Mouse (Mus musculus): ENCODE data around the gene Psmb7.

Gene Psmb7

GRCm38 (mm10) chr2:38594874-38595273 is 49.0 kb downstream of the Psmb7 start:
- no peak for DNase-seq (ENCODE audit: low read depth, low spot score)

- peak; percentile 45 for DNase-seq (ENCODE audit: low read depth, low spot score)
Measured at GRCm38 (mm10) chr2:38591751-38592459, 52.0 kb downstream of the Psmb7 start.

- DNase-seq (ENCODE audit: low read depth, low spot score), result no peak
Measured at GRCm38 (mm10) chr2:38586733-38587132, 57.2 kb downstream of the Psmb7 start.

- DNase-seq (ENCODE audit: low read depth, low spot score), result no peak
Measured at GRCm38 (mm10) chr2:38585379-38585736, 58.5 kb downstream of the Psmb7 start.

DNA sequence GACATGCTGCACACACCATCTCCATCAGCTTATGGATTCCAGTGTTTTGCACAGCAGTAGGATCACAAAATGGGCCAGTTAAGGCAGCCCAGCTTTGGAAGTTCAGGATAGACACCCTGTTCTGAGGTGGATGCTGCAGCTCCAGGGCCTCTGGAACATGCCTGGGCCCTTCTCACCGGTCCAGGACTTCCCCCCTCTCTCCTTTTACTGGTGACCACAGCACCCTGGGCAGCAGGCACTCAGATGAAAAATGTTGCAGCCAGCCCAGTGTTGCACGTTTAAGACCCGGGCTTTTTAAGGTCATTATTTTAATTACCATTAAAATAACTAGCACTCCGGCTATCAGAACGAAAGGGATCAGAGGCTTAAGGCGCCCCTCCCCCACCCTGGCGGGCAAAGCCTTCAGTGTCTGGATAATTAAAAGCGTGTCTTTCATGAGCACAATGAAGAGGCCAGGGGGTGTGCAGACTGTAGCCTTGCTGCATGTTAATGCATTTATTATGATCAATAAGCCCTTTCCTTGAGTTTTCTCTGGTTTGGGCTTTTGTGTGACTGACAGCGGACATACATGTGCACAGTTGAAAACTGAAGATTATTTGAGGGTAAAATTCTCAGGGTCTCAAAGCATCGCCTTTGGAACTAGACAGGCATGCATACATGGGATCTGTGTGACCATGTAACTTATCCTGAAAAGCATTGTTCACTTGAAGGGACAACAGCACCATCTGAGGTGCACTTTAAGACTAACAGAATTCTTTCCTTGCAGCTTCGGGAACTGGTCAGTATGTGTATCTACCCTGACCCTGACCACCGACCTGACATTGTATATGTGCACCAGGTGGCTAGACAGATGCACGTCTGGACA is 59.1 kb downstream of the Psmb7 start:
- DNase-seq (ENCODE audit: low read depth, low spot score), result no peak

GRCm38 (mm10) chr2:38583982-38584381 is 59.9 kb downstream of the Psmb7 start:
- no peak for DNase-seq (ENCODE audit: low read depth, low spot score)

DNA sequence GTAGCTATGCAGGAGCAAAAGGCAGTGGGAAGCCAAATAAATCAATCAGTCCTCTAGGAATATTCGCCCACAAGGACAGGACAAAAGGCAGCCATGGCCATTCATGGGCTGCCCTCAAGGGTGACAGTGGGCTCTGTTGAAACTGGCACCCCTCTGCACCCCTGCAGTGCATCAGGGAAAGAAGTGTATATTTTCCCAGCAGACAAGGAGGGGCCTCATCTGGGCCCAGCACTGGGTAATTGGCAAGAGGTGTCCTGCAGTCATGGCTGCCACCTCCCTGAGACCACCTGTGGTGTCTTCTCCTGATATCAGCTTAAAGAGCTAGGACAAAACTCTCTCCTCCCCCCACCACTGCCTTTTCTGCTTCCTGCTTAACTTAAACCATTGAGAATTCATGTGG is 64.4 kb downstream of the Psmb7 start:
- DNase-seq (ENCODE audit: low read depth, low spot score), result no peak

DNA sequence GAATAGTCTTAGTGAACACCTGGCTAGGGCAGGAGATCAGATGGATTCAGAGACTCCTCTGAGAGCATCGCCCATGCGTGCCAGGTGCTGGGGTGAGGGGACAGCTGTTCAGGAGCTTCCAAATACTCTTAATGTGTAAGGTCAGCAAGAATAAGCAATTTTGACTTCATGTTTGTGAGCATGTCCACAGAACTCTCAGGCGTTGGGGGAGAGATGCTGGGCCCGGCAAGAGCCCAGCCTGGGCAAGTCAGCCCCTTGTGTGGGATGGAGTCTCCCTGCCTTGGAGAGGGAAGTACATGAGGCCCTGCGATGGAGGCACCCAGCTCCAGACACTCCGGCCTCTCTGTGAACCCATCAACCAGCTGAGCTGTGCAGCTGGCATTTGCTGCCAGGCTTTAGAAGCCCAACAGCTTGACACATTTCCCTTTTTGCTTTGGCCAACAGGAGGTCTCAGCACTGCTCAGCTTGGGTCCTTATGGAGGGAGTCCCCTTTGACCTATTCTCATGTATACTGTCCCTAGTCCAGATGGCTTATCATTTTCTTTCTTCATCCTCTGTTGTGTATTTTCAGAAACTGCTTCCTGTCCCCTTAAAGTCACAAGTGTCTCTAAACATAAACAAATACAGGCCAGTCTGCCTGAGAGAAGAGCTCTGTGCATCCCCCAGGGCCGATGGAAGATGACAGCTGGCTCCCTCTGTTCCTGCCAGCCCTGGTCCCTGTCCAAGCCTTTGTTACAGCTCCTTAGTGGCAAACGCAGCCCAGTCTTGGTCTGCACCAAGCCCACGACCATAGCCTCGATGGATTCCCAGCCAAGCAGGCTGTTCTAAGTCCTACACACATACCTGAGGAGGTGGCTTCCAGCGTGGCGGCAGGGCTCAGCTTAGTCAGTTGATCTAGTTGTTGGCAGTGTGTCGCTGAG is 65.0 kb downstream of the Psmb7 start:
- DNase-seq (ENCODE audit: low read depth, low spot score), result peak; percentile 24

GRCm38 (mm10) chr2:38574697-38575096 is 69.2 kb downstream of the Psmb7 start:
- DNase-seq (ENCODE audit: low read depth, low spot score), result peak; percentile 83

DNA sequence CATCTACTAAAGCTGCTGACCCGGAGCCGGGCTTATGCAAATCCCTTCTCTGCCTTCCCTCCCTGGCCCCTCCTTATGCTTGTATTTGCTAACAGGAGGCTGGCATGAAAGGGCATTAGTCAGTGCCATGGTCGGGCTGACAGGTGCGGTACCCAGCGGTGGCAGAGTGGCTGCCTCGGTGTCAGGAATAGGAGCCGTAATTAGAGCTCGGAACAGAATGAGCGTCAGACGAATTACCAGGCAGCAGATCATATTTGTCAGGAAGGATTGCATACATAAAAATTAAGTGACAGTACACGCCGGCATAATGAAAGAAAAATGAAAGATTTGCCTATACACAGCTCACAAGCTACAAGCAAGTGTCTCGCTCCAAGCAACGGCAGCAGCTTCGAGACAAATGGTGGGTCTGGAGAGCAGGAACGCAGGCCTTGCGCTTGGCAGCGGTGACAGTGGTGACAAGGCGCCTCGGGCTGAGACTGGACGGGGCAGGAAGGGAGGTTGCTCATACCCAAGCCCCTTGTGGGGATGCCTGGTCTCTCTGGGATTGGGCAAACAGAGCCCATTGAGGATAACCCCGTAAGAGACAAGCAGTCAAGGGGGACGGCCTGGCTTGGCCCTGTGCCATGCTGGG is 71.8 kb downstream of the Psmb7 start:
- DNase-seq (ENCODE audit: low read depth, low spot score), result no peak

- no peak for DNase-seq (ENCODE audit: low read depth, low spot score)
Measured at GRCm38 (mm10) chr2:38562596-38562995, 81.3 kb downstream of the Psmb7 start.

- DNase-seq (ENCODE audit: low read depth, low spot score), result no peak
Measured at GRCm38 (mm10) chr2:38560296-38561227, 83.3 kb downstream of the Psmb7 start.

DNA sequence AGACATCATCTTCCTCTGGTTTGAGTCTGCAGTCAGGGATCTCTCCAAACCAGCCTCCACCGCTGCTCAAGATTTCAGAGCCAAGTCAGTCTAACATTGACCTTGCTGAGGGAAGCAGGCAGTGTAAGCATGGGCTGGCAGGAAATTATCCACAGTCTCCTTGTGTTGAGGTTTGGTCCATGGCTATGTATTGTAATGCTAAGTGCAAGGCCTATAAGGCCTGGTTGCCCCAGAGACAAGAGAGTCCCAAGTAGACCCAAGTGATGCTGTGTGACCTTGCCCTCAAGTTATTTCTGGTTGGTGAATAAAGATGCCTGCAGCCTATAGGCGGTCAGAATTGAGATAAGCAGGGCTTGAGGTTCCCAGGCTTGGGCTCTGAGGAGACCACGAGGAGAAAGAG is 87.2 kb downstream of the Psmb7 start:
- no peak for DNase-seq (ENCODE audit: low read depth, low spot score)

DNA sequence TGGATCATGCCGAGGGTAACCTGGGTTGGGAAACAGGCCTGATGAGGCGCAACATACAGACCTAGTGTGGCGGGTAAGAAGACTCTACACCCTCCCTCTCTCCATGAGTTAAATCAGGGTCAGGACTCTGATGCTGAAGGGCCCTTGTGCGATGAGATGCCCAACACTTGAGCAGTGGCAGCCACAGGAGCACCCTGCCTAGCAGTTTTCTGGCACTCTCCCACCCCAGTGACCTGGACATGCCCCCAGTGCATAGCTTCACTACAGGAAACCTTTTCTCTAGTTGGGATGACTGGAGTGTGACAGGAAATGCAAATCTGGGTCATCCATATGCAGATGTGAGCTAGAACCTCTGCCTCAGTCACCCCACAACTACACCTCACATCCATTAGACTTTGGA is 88.2 kb downstream of the Psmb7 start:
- DNase-seq (ENCODE audit: low read depth, low spot score), result no peak

DNA sequence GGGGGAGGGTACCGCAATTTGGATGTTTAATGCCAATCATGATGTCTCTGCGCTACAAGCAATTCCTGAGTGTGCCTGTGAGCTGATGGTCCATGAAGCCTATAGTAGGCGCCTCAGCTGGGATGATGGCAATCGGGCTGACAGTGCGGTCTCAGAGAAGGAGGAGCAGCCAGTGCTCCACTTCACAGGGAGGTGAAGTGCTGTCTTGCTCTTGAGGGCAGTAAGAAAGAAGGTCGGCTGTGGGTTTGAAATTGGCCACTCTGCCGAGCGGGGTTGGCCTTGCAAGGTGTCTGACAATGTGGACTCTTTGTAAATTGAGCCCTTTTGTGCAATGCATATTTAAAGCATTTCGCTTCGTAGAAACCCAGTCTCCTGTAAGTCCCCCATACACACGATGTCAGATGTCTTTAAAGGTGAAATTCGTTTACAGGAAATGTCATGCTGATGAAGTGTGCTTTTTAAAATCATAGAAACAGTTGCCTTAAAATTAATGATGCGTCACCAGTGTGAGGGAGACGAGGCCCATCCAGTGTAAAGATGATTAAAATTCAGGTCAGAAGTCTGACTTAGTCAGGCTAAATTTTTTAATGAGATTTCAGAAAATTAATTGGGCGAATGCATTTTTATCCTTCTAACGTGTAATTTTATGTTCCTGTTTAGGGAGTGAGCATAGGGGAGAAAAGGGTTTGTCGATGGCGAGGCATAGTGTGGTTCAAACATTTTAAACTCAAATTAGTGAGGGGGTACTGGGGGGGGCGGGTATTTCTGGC is 89.5 kb downstream of the Psmb7 start:
- DNase-seq (ENCODE audit: low read depth, low spot score), result no peak

DNA sequence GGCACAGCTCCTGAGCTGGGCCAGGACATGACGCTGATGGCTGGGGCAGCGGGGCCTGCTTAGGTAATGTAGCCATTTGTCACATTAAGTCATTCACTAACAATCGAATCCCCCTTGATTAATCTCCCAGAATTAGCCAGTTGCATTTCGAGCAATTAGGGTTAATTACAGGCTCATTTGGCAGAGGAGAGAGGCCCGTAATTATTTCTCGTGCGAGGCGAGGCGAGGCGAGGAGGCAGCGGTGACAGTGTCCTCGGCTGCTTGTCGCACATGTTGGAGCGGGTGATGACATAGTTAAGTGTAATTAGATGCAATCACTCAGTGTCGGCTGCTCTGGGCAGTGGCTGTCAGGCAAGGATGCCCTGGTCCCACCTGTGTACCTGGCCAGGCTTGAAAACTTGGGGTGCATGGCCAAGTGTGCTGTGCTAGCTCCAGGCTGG is 91.9 kb downstream of the Psmb7 start:
- DNase-seq (ENCODE audit: low read depth, low spot score), result no peak

DNA sequence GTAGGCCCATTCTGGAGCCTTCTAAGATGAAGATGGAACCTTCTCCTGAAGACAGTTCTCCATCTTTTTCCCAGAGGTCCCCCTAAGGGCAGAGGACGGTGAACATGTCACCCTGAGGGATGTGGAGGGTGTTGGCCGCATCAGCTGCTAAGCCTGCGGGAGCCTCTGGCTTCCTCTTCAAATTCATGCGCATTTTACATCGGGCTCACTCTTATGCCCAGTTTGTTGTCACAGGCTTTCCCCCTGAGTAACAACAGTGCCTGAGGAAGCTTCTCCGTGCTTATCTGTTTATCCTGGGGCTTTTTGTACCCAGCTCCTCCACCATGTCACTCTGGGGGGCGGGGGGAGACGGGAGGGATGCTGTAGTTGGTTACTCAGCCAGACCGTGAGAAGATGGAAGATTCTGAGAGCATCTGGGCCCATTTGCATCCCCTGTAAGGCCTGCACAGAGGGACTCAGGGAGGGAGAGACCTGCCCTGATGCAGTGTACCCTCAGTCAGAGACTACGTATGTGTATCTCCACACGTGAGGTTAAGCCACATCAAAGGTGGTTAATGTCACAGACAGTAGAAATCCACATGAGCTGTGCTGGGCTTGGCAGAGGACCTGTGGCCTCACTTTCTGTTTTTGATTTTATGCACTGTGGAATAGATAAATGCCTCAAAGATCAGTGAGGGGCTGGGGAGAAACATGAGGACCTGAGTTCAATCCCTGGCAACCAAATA is 95.9 kb downstream of the Psmb7 start:
- no peak for DNase-seq (ENCODE audit: low read depth, low spot score)

GRCm38 (mm10) chr2:38546748-38547147 is 97.1 kb downstream of the Psmb7 start:
- DNase-seq (ENCODE audit: low read depth, low spot score), result no peak

- no peak for DNase-seq (ENCODE audit: low read depth, low spot score)
Measured at GRCm38 (mm10) chr2:38546222-38546621, 97.7 kb downstream of the Psmb7 start.
